Mouse (Mus musculus): ENCODE results near the gene Zup1. TPM values are rescaled to one million over a fixed set of nuclear protein-coding genes. Genes with fewer than 3 reads are reported as not detected.
A peak's percentile ranks its signal among the peaks of the same experiment; 100 is the strongest.
"Not testable (repeated sequence)": the region's sequence is repeated elsewhere in the genome, so short reads cannot be mapped to it uniquely, and the experiment has no call there.

Zup1 gene
- 8.6 and 8.8 TPM in 2 replicates for polyA plus RNA-seq (2015; fragmentation: Nextera tagmentation; extraction: Ambion mirVana)

DNA sequence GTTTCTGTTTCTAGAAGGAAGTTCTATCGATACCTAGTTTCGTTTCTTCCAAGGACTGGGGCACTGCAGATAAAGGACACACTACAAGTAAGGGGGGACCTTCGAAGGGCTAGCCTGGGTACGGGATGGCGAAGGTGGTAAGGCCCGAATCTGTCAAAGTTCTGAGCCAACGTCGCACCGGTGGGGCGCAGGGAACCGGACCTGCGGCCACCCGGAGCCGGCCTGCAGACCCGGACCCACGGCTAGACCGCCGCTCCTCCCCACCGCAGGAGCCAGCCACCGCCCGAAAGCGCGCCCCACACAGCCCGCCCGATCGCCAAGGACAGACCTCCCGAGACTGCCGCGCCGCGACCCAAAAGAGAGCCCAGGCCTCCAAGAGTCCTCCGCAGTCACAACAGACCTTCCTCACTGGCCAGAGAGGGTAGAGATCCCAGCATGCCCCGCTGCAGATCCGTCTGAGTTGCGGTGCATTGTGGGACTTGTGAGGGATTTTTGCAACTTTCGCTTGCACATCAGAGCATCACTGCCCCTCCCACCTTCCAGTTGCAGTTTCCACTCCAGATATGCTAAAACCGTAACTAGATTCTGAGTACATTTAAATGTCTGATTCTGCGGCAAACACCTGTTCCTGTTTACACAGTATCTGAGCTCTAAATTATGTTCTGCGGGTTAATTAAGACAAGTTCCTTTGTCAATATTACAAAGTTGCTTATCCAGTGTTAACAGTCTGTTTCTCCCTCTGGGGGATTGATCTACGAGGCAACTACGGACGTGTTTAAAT lies at the start of gene Zup1:
Gene Zup1, minus strand, starts transcription at position 467 of the 781 bp plus-strand sequence.
- H3K36me3 ChIP-seq (ENCODE audit: control insufficient read depth, insufficient read depth, low read length) = no peaks in the 10 kb centered on the region
- H3K4me2 ChIP-seq (replicated peaks; ENCODE audit: low read depth) = peak within 1 kb of the TSS; percentile 67
- DNase-seq (ENCODE audit: low spot score) = peak; percentile 84
- H3K9me3 ChIP-seq (ENCODE audit: control insufficient read depth, low read length) = no peaks in the 10 kb centered on the region
- TF ChIP-seq EP300 (optimal IDR thresholded peaks at IDR 0.05) (no peak), CTCF (IDR thresholded peaks at IDR 0.05; ENCODE audit: low read depth) (no peak)
- no peaks in the 10 kb centered on the region for H3K4me1 ChIP-seq (replicated peaks; ENCODE audit: control insufficient read depth, insufficient read depth)
- no peaks in the 10 kb centered on the region for H3K27me3 ChIP-seq (ENCODE audit: control insufficient read depth, insufficient read depth, low read length)
- H3K27ac ChIP-seq (replicated peaks) = peak within 1 kb of the TSS; percentile 78
- peak within 1 kb of the TSS; percentile 82 for H3K9ac ChIP-seq (ENCODE audit: low read length)
- peak within 1 kb of the TSS; percentile 67 for H3K4me3 ChIP-seq (ENCODE audit: low read depth, low read length)
- 1% methylated on average over 39 of the region's 42 CpGs for WGBS
- ATAC-seq (ENCODE audit: low FRiP score, low TSS enrichment) = peak; percentile 97

DNA sequence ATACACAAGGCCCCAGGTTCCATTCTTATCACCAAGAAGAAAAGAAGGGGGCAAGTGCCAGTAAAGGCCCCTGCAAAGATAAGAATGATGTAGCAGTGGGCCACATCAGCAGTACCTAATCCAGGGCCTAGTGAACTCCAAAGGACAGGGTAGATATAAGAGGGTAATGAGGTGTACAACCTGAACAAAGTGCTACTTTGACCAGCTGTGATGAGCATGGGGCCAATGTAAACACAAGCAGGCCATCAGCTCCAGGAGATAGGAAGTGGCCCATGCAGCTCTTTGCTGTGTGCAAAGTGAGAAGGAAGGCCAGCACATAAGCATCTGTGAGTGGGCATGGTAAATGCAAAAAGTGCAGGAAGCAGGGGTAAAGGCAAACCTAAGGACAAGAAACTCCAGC lies 47.3 kb upstream of the Zup1 start:
- no peak overlapping the region for H3K9ac ChIP-seq (ENCODE audit: low read length)
- TF ChIP-seq EP300 (optimal IDR thresholded peaks at IDR 0.05) = no peak
- TF ChIP-seq CTCF (IDR thresholded peaks at IDR 0.05; ENCODE audit: low read depth) = no peak
- peaks cover 8% of the 10 kb centered on the region; the same call in 1 of the 2 replicates for H3K36me3 ChIP-seq (ENCODE audit: control insufficient read depth, insufficient read depth, low read length)
- H3K4me3 ChIP-seq (ENCODE audit: low read depth, low read length) = no peak overlapping the region
- no peak overlapping the region for H3K27ac ChIP-seq (replicated peaks)
- no peaks in the 10 kb centered on the region for H3K9me3 ChIP-seq (ENCODE audit: control insufficient read depth, low read length)
- H3K4me1 ChIP-seq (replicated peaks; ENCODE audit: control insufficient read depth, insufficient read depth) = no peaks in the 10 kb centered on the region
- DNase-seq (ENCODE audit: low spot score) = no peak
- H3K27me3 ChIP-seq (ENCODE audit: control insufficient read depth, insufficient read depth, low read length) = no peaks in the 10 kb centered on the region
- ATAC-seq (ENCODE audit: low FRiP score, low TSS enrichment) = no peak
- H3K4me2 ChIP-seq (replicated peaks; ENCODE audit: low read depth) = no peak overlapping the region

DNA sequence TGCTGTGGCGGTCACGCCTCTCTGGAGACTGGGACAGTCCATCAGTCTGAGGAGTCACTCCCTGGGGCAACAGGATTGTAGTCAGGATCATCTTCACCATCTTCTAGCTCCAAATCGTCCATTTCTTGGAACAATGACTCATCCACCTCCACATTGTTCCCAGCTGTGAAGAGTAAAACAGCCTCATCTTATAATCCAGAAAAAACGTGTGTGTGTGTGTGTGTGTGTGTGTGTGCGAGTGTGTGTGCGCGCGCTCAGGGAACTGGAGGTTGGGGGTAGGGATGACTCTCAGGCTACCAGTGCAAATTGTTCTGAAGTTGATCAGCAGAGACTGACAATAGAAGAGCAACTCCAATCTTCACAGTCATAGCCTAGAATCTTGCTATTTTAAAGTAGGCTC lies 45.6 kb upstream of the Zup1 start:
- not testable (repeated sequence) for H3K27me3 ChIP-seq (ENCODE audit: control insufficient read depth, insufficient read depth, low read length); H3K9ac ChIP-seq (ENCODE audit: low read length); H3K27ac ChIP-seq (replicated peaks); H3K4me3 ChIP-seq (ENCODE audit: low read depth, low read length); DNase-seq (ENCODE audit: low spot score); H3K4me2 ChIP-seq (replicated peaks; ENCODE audit: low read depth); ATAC-seq (ENCODE audit: low FRiP score, low TSS enrichment); H3K4me1 ChIP-seq (replicated peaks; ENCODE audit: control insufficient read depth, insufficient read depth); H3K9me3 ChIP-seq (ENCODE audit: control insufficient read depth, low read length)
- H3K36me3 ChIP-seq (ENCODE audit: control insufficient read depth, insufficient read depth, low read length) = peaks cover 14% of the 10 kb centered on the region; the same call in 1 of the 2 replicates
- WGBS = 91% methylated on average over 6 of the region's 8 CpGs

DNA sequence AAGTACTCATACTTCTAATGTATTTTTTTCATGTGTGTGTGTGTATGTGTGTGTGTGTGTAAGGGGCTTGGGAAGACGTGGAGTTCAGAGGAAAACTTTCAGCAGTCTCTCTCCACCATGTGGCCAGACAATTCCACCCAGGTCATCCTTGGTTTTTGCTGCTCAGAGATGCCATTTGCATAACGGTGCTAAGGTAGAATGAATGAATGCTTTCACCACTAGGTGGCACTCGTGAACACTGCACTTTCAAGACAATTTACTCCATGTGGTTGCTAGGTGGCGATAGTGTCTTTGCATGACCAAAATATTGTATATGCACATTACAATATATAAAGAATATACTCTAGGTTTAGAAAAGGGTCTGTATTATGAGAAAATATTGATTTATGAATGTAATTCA lies 35.7 kb upstream of the Zup1 start:
- H3K4me1 ChIP-seq (replicated peaks; ENCODE audit: control insufficient read depth, insufficient read depth) = no peaks in the 10 kb centered on the region
- 17% methylated on average over 4 of the region's 4 CpGs for WGBS
- no peak overlapping the region for H3K4me3 ChIP-seq (ENCODE audit: low read depth, low read length)
- H3K36me3 ChIP-seq (ENCODE audit: control insufficient read depth, insufficient read depth, low read length) = peaks cover 6% of the 10 kb centered on the region
- H3K27me3 ChIP-seq (ENCODE audit: control insufficient read depth, insufficient read depth, low read length) = no peaks in the 10 kb centered on the region
- H3K9ac ChIP-seq (ENCODE audit: low read length) = no peak overlapping the region
- TF ChIP-seq CTCF (IDR thresholded peaks at IDR 0.05; ENCODE audit: low read depth) = peak; percentile 100
- TF ChIP-seq EP300 (optimal IDR thresholded peaks at IDR 0.05) = no peak
- DNase-seq (ENCODE audit: low spot score) = peak; percentile 63
- H3K9me3 ChIP-seq (ENCODE audit: control insufficient read depth, low read length) = no peaks in the 10 kb centered on the region
- H3K4me2 ChIP-seq (replicated peaks; ENCODE audit: low read depth) = no peak overlapping the region
- no peak overlapping the region for H3K27ac ChIP-seq (replicated peaks)
- peak; percentile 64; the same call in 1 of the 2 replicates for ATAC-seq (ENCODE audit: low FRiP score, low TSS enrichment)

DNA sequence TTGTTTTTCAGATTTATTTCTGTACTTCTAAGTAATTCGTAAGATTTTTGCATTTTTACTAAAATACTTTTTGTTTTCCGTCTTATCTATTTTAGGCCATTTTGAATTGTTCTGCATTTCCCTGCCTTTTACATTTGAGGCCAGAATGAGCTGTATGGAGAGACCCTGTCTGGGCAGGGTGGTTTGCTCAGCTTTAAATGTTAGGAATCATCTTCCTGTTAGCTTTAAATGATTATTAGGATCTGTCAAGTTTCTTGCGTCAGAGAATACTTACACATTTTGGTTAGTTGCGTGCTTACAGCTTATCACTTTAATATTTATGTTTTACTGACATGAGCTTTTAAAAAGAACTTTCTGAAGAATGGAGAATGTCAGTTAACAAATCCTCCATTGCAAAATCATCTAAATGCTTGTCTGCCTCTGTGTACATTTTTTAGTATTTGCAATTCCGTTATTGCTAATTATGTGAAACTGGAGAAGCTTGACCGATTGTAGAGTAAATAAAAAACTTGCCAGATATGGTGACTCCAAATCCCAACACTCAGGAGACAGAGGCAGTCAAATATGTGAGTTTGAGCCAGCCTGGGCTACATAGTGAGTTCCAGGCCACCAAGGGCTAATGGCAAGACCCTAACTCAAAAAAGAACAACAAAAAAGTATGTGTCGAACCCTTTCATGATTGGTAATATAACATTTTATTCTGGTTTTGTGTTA lies 23.9 kb upstream of the Zup1 start:
- WGBS = 73% methylated on average over 7 of the region's 7 CpGs
- TF ChIP-seq EP300 (optimal IDR thresholded peaks at IDR 0.05) = no peak
- TF ChIP-seq CTCF (IDR thresholded peaks at IDR 0.05; ENCODE audit: low read depth) = no peak
- ATAC-seq (ENCODE audit: low FRiP score, low TSS enrichment) = no peak

DNA sequence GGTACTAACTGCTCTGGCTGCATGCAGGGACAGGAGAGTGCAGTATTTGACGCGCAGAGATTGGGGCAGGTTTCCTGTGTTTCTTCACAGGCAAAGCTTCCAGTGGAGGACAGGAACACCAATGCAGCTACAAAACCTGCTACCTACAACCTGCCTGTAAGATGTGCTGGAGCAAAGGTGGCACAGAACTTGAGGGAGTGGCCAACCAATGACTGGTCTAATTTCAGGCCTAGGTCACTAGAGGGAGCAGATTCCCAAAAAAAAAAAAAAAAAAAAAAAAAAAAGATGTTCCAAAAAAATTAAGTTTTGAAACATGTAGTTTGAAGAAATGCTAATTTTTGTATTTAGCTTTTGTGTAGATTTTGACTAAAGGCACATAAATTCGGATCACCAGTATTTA lies 1.4 kb upstream of the Zup1 start:
- TF ChIP-seq EP300 (optimal IDR thresholded peaks at IDR 0.05) (no peak), CTCF (IDR thresholded peaks at IDR 0.05; ENCODE audit: low read depth) (no peak)
- Histone ChIP-seq H3K9ac (ENCODE audit: low read length) (no peak overlapping the region), H3K4me2 (replicated peaks; ENCODE audit: low read depth) (no peak overlapping the region), H3K36me3 (ENCODE audit: control insufficient read depth, insufficient read depth, low read length) (no peaks in the 10 kb centered on the region), H3K4me1 (replicated peaks; ENCODE audit: control insufficient read depth, insufficient read depth) (no peaks in the 10 kb centered on the region), H3K4me3 (ENCODE audit: low read depth, low read length) (no peak overlapping the region), H3K27ac (replicated peaks) (no peak overlapping the region), H3K9me3 (ENCODE audit: control insufficient read depth, low read length) (no peaks in the 10 kb centered on the region), H3K27me3 (ENCODE audit: control insufficient read depth, insufficient read depth, low read length) (no peaks in the 10 kb centered on the region)
- ATAC-seq (ENCODE audit: low FRiP score, low TSS enrichment) (no peak), DNase-seq (ENCODE audit: low spot score) (no peak)
- WGBS = 67% methylated on average over 3 of the region's 3 CpGs

More for the DNA sequence above, 23.9 kb upstream of the Zup1 start:
- H3K9ac ChIP-seq (ENCODE audit: low read length) = no peak overlapping the region
- H3K4me2 ChIP-seq (replicated peaks; ENCODE audit: low read depth) = no peak overlapping the region
- H3K27me3 ChIP-seq (ENCODE audit: control insufficient read depth, insufficient read depth, low read length) = no peaks in the 10 kb centered on the region
- no peak overlapping the region for H3K27ac ChIP-seq (replicated peaks)
- H3K4me1 ChIP-seq (replicated peaks; ENCODE audit: control insufficient read depth, insufficient read depth) = no peaks in the 10 kb centered on the region
- no peak overlapping the region for H3K4me3 ChIP-seq (ENCODE audit: low read depth, low read length)
- no peaks in the 10 kb centered on the region for H3K9me3 ChIP-seq (ENCODE audit: control insufficient read depth, low read length)
- DNase-seq (ENCODE audit: low spot score) = no peak
- H3K36me3 ChIP-seq (ENCODE audit: control insufficient read depth, insufficient read depth, low read length) = no peaks in the 10 kb centered on the region

All from stomach, postnatal 0 days (tissue).